Mouse (Mus musculus) limb, embryonic 13.5 days (tissue): ENCODE data around the gene Ms4a8a. TPM values are rescaled to one million over a fixed set of nuclear protein-coding genes. Genes with fewer than 3 reads are reported as not detected.

Experiments
- ATAC-seq: fragments of 200-750 bp; cut with Nextera tagmentation; 2 replicates; pipeline ENCODE4 v1.8.0; 2017; ENCODE audit warnings: low read depth, moderate number of reproducible peaks, moderate TSS enrichment; ENCODE audit not compliant: low FRiP score
- H3K27ac ChIP-seq: fragments of 300-500 bp; sonication (generic); 2 replicates; pipeline ENCODE4 v1.5.1; 2015; ENCODE audit warnings: inconsistent platforms, mild to moderate bottlenecking, moderate library complexity
- H3K27me3 ChIP-seq: fragments of 300-500 bp; sonication (generic); 2 replicates; pipeline ENCODE4 v1.6.1; 2015; ENCODE audit warnings: mild to moderate bottlenecking, inconsistent platforms
- H3K36me3 ChIP-seq: fragments of 300-500 bp; sonication (generic); 2 replicates; pipeline ENCODE4 v1.6.1; 2015; ENCODE audit warnings: inconsistent platforms, mild to moderate bottlenecking, moderate library complexity
- H3K4me1 ChIP-seq: fragments of 300-500 bp; sonication (generic); 2 replicates; pipeline ENCODE4 v1.6.1; 2015; ENCODE audit warnings: inconsistent platforms
- H3K4me2 ChIP-seq: fragments of 300-500 bp; sonication (generic); replicated peaks from 2 replicates; pipeline ENCODE4 v1.6.1; 2015; ENCODE audit warnings: inconsistent platforms, mild to moderate bottlenecking, moderate library complexity
- H3K4me3 ChIP-seq: fragments of 300-500 bp; sonication (generic); 2 replicates; pipeline ENCODE4 v1.5.1; 2015; ENCODE audit warnings: moderate library complexity, mild to moderate bottlenecking, inconsistent platforms
- H3K9ac ChIP-seq: fragments of 300-500 bp; sonication (generic); 2 replicates; pipeline ENCODE4 v1.6.1; 2015; ENCODE audit warnings: mild to moderate bottlenecking, inconsistent platforms
- H3K9me3 ChIP-seq: fragments of 300-500 bp; sonication (generic); 2 replicates; pipeline ENCODE4 v1.6.1; 2016; ENCODE audit warnings: inconsistent platforms
- WGBS: fragments of 180-500 bp; shearing (Covaris S2); methylation state at CpG from one replicate; pipeline ENCODE4 v1.1.7; 2015; 5-methylcytosine and 5-hydroxymethylcytosine counted together
- polyA plus RNA-seq: library from polyadenylated mRNA; unstranded; fragments of >200 nt; fragmentation: Nextera tagmentation; extraction: Ambion mirVana; gene quantifications from 2 replicates; pipeline ENCODE4 v1.2.1, GENCODE M21; 2015

The Ms4a8a gene
- polyA plus RNA-seq, 1 experiment from 2014 or later = not detected

GRCm38 (mm10) chr19:11053277-11053676 lies 27.6 kb downstream of the Ms4a8a start:
- H3K27me3 ChIP-seq = no peaks in the 10 kb centered on the region
- H3K4me1 ChIP-seq = no peaks in the 10 kb centered on the region
- no peak overlapping the region for H3K9ac ChIP-seq
- ATAC-seq = no peak
- no peaks in the 10 kb centered on the region for H3K36me3 ChIP-seq
- WGBS = 67% methylated on average over 3 of the region's 3 CpGs
- no peak overlapping the region for H3K27ac ChIP-seq
- no peaks in the 10 kb centered on the region for H3K9me3 ChIP-seq
- H3K4me3 ChIP-seq = no peak overlapping the region
- no peak overlapping the region for H3K4me2 ChIP-seq

- no peaks in the 10 kb centered on the region for H3K9me3 ChIP-seq
- ATAC-seq = no peak
- no peak overlapping the region for H3K4me3 ChIP-seq
- WGBS = 48% methylated on average over 5 of the region's 5 CpGs
- no peaks in the 10 kb centered on the region for H3K27me3 ChIP-seq
- no peak overlapping the region for H3K4me2 ChIP-seq
- H3K9ac ChIP-seq = no peak overlapping the region
- H3K4me1 ChIP-seq = no peaks in the 10 kb centered on the region
- no peaks in the 10 kb centered on the region for H3K36me3 ChIP-seq
- no peak overlapping the region for H3K27ac ChIP-seq
Measured at GRCm38 (mm10) chr19:11052877-11053276, 28.0 kb downstream of the Ms4a8a start.

GRCm38 (mm10) chr19:11050286-11050685 lies 30.6 kb downstream of the Ms4a8a start:
- no peak overlapping the region for H3K4me2 ChIP-seq
- no peak overlapping the region for H3K4me3 ChIP-seq
- ATAC-seq = no peak
- no peak overlapping the region for H3K9ac ChIP-seq
- H3K9me3 ChIP-seq = no peaks in the 10 kb centered on the region
- H3K27me3 ChIP-seq = no peaks in the 10 kb centered on the region
- 59% methylated on average over 2 of the region's 2 CpGs for whole genome bisulfite sequencing
- no peaks in the 10 kb centered on the region for H3K36me3 ChIP-seq
- H3K4me1 ChIP-seq = no peaks in the 10 kb centered on the region
- H3K27ac ChIP-seq = no peak overlapping the region

DNA sequence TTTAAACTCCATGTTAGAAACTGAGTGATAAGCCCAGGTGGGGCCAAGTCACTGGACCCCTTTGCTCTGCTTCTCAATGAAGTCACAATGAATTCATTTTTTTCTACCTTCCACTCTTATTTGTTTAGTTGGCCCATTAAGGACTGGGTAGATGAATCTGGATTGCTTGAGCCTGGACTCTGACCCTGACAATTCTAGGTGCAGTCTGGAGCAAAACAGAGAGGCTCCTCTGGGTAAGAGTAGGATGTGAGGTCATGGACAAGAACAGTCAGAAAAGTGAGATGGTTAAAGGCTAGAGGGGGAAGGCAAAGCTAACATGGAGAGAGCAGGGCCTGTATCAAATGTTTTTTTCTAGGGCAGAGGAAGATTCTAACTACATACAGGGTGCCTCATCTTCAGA lies 31.5 kb downstream of the Ms4a8a start:
- no peak overlapping the region for H3K4me2 ChIP-seq
- ATAC-seq = no peak
- H3K9me3 ChIP-seq = no peaks in the 10 kb centered on the region
- no peak overlapping the region for H3K27ac ChIP-seq
- H3K9ac ChIP-seq = no peak overlapping the region
- H3K4me1 ChIP-seq = no peaks in the 10 kb centered on the region
- H3K27me3 ChIP-seq = no peaks in the 10 kb centered on the region
- H3K36me3 ChIP-seq = no peaks in the 10 kb centered on the region
- H3K4me3 ChIP-seq = no peak overlapping the region

DNA sequence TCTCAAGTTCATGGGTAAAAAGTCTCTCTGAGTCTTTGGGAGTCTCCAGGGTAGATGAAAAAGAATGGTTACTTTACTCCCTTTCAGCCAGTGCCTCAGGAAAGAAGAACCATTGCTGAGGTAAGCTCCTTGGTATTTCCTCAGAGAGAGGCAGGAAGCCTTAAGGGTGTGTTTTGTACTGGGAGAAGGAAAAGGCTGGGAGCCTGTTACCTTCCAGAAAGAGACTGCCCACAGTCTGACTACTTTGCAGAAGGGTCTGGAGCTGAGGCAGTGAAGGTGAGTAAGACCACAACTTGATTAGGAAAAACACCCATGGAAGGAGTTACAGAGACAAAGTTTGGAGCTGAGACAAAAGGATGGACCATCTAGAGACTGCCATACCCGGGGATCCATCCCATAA lies 32.4 kb downstream of the Ms4a8a start:
- no peaks in the 10 kb centered on the region for H3K4me1 ChIP-seq
- no peak overlapping the region for H3K4me2 ChIP-seq
- H3K4me3 ChIP-seq = no peak overlapping the region
- ATAC-seq = no peak
- H3K36me3 ChIP-seq = no peaks in the 10 kb centered on the region
- no peaks in the 10 kb centered on the region for H3K27me3 ChIP-seq
- no peak overlapping the region for H3K9ac ChIP-seq
- H3K9me3 ChIP-seq = no peaks in the 10 kb centered on the region
- WGBS = 63% methylated on average over 1 of the region's 1 CpGs
- no peak overlapping the region for H3K27ac ChIP-seq

DNA sequence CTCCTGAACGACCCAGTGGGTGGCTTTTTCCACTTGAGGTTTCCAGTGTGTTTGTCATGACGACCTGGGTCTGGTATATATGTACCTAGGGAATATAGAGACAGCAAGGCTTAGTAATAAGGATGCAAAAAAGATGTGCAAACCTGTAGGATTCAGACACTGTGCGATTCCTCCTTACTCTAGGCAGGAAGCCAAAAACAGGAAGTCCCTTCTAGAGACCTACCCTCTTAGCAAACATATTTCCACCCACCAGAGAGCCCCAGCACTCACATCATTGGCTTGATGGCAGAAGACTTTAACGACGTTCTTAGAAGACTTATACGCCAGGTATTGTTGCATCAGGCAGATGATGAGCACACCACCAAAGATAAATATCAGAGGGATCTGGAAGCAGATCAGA lies 32.9 kb downstream of the Ms4a8a start:
- no peaks in the 10 kb centered on the region for H3K27me3 ChIP-seq
- H3K4me3 ChIP-seq = no peak overlapping the region
- no peaks in the 10 kb centered on the region for H3K36me3 ChIP-seq
- ATAC-seq = no peak
- no peak overlapping the region for H3K4me2 ChIP-seq
- WGBS = 70% methylated on average over 6 of the region's 6 CpGs
- H3K27ac ChIP-seq = no peak overlapping the region
- no peak overlapping the region for H3K9ac ChIP-seq
- no peaks in the 10 kb centered on the region for H3K4me1 ChIP-seq
- no peaks in the 10 kb centered on the region for H3K9me3 ChIP-seq

DNA sequence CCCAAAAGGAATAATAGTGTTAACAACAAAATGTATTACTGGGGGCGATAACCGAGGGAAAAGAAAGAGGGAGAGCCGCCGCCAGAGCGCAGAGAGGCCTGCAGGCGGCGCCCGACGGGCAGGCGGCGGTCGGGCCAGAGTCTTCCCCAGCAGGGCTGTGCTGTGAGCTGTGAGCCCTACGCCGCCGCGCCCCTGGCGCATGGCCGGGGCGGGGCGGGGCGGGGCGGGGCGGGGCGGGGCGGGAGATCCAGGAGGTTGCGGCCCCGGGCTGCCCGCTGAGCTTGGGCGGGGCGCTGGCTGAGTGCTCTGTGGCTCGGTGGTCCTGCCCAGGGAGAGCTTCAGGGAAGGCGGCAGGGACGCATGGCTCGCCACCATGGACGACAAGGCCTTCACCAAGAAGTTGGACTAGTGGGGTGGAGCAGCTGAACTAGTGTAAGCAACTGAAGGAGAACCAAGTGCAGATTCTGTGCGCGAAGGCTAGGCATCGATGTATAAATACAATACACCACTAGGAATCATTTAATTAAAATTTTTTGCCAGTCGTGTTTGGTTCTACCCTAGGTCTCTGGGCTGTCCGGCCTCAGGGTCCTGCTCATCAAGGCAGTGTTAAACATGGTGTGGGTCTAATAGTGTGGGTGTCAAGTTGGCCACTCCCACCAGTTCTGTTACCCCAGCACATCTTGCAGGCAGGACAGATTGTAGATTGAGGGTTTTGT lies 35.7 kb downstream of the Ms4a8a start:
- Histone ChIP-seq H3K27ac (no peak overlapping the region), H3K9me3 (no peaks in the 10 kb centered on the region), H3K36me3 (no peaks in the 10 kb centered on the region), H3K4me1 (no peaks in the 10 kb centered on the region), H3K4me2 (peak overlapping the region; percentile 63), H3K9ac (peak overlapping the region; percentile 56), H3K4me3 (peak overlapping the region; percentile 37), H3K27me3 (no peaks in the 10 kb centered on the region)
- 8% methylated on average over 24 of the region's 40 CpGs for WGBS
- ATAC-seq = peak; percentile 97

- H3K36me3 ChIP-seq = no peaks in the 10 kb centered on the region
- peak; percentile 78 for ATAC-seq
- peak overlapping the region; percentile 37 for H3K4me3 ChIP-seq
- peak overlapping the region; percentile 63 for H3K4me2 ChIP-seq
- WGBS = 22% methylated on average over 5 of the region's 5 CpGs
- H3K4me1 ChIP-seq = no peaks in the 10 kb centered on the region
- H3K9ac ChIP-seq = peak overlapping the region; percentile 56
- no peaks in the 10 kb centered on the region for H3K9me3 ChIP-seq
- no peaks in the 10 kb centered on the region for H3K27me3 ChIP-seq
- no peak overlapping the region for H3K27ac ChIP-seq
Measured at GRCm38 (mm10) chr19:11044671-11044995, 36.3 kb downstream of the Ms4a8a start.

GRCm38 (mm10) chr19:11037570-11037969 lies 43.3 kb downstream of the Ms4a8a start:
- Histone ChIP-seq H3K4me2 (no peak overlapping the region), H3K9ac (no peak overlapping the region), H3K27me3 (peaks cover 4% of the 10 kb centered on the region; the same call in 1 of the 2 replicates), H3K4me3 (no peak overlapping the region), H3K27ac (no peak overlapping the region), H3K4me1 (no peaks in the 10 kb centered on the region), H3K36me3 (no peaks in the 10 kb centered on the region), H3K9me3 (no peaks in the 10 kb centered on the region)
- no peak for ATAC-seq

- Histone ChIP-seq H3K4me1 (no peaks in the 10 kb centered on the region), H3K9me3 (no peaks in the 10 kb centered on the region), H3K27ac (no peak overlapping the region), H3K9ac (no peak overlapping the region), H3K4me2 (no peak overlapping the region), H3K27me3 (no peaks in the 10 kb centered on the region), H3K4me3 (no peak overlapping the region), H3K36me3 (no peaks in the 10 kb centered on the region)
- no peak for ATAC-seq
Measured at GRCm38 (mm10) chr19:11022382-11022781, 58.5 kb downstream of the Ms4a8a start.

DNA sequence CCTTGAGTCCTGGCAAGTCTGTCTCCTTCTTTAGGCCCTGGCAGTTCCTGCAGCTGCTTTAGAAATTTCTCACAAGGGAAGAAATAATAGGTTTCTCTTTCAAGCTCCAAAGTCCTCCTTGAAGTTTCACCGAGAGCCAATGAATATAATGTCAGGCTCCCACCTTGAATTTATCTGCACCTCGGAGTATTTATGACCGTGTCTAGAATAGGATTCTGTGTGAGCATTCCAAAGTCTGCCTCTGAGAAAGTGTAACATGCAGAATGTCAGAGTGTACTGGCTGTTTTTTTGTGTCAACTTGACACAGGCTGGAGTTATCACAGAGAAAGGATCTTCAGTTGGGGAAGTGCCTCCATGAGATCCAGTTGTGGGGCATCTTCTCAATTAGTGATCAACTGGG lies 63.0 kb downstream of the Ms4a8a start, which contains the start of gene Ms4a18:
Ms4a18 (minus strand) TSS at position 141 of the 400 bp plus-strand sequence.
- no peak within 1 kb of the TSS for H3K4me3 ChIP-seq
- no peaks in the 10 kb centered on the region for H3K9me3 ChIP-seq
- no peaks in the 10 kb centered on the region for H3K4me1 ChIP-seq
- no peak within 1 kb of the TSS for H3K9ac ChIP-seq
- H3K4me2 ChIP-seq = no peak within 1 kb of the TSS
- ATAC-seq = no peak
- H3K27ac ChIP-seq = no peak within 1 kb of the TSS
- no peaks in the 10 kb centered on the region for H3K27me3 ChIP-seq
- 69% methylated on average over 3 of the region's 3 CpGs for WGBS
- no peaks in the 10 kb centered on the region for H3K36me3 ChIP-seq
